Mouse (Mus musculus): ENCODE measurements around the gene Tmem240. TPM values are rescaled to one million over a fixed set of nuclear protein-coding genes. Genes with fewer than 3 reads are reported as not detected.
A peak's percentile ranks its signal among the peaks of the same experiment; 100 is the strongest.

The Tmem240 gene
- polyA plus RNA-seq, 1 experiment from 2014 or later = 0.51 TPM

DNA sequence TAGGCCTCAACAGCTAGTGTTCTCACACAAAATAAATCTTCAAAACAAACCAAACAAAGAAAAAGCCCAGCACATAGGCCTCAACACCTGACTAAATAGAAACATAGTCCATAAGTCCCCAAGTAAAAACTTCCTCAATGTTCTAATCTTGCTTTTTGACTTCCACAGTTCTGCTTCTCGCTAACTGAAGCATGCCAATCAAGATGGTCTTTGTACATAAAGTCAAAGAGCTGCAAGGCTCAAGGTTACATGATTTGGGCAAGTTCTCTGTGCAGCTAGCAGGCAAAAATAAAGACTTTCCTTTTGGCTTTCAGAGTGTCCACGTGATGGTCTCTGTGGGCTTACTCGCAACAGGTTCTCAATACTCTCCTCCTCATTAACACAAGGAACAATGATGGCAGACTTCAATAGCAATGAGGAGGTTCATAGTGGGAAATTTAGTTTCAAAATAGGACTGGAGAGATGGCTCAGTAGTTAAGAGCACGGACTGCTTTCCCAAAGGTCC is 31.1 kb upstream of the Tmem240 start:
- no peak for ATAC-seq (ENCODE audit: extremely low read depth, insufficient number of reproducible peaks, low FRiP score, low TSS enrichment)
- 97% methylated on average over 4 of the region's 4 CpGs for WGBS
- no peaks in the 10 kb centered on the region for H3K9me3 ChIP-seq
- no peak overlapping the region for H3K4me3 ChIP-seq
- peaks cover 27% of the 10 kb centered on the region for H3K4me1 ChIP-seq
- no peaks in the 10 kb centered on the region; the same call in 1 of the 2 replicates for H3K36me3 ChIP-seq
- no peak overlapping the region for H3K4me2 ChIP-seq
- H3K27me3 ChIP-seq (replicated peaks) = no peaks in the 10 kb centered on the region
- no peak overlapping the region for H3K9ac ChIP-seq
- H3K27ac ChIP-seq (replicated peaks) = no peak overlapping the region

DNA sequence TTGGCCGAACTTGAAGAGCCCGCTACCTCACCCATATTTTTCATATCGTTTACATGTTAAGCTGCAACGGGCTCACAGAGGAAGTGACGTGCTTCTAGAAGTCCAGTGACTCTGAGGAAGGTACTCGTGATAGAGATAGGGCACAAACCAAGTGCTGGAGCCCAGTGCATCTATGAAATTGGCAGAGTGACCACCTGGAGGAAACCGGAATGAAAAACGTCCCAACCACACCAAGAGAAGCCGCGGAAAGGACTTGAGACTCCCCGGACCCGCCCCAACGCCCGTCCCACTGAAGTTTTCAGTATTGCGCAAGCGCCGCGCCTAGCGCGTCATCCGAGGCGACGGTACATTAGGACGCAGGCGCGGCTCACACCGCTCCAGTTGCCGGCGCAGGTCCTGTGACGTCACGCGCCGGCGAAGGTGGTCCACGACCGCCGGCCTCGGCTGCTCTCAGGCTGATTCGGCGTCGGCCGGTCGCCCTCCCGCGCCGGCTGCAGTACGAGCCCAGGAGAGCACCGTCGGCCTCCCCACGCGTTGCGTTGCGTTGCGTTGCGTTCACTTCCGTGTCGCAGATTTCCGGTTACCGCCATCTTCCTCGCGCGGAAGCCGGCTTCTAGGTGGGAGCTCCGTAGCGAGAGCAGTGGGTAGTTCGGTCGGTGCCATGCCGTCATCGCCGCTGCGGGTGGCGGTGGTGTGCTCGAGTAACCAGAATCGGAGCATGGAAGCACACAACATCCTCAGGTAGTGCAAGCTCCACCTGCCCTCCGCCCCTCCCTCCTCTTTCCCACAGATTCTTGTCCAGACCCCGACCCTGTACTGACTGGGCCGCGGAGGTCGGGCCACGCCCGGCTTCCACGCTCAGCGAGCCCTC is 29.6 kb upstream of the Tmem240 start, which contains the start of gene Ssu72:
Gene Ssu72 (plus strand): TSS at position 80 of the 871 bp plus-strand sequence.
- under 1% methylated on average over 83 of the region's 83 CpGs for WGBS
- peaks cover 38% of the 10 kb centered on the region for H3K4me1 ChIP-seq
- peak within 1 kb of the TSS; percentile 80 for H3K4me2 ChIP-seq
- H3K36me3 ChIP-seq = no peaks in the 10 kb centered on the region; the same call in 1 of the 2 replicates
- H3K4me3 ChIP-seq = peak within 1 kb of the TSS; percentile 99
- no peaks in the 10 kb centered on the region for H3K9me3 ChIP-seq
- peak; percentile 94 for ATAC-seq (ENCODE audit: extremely low read depth, insufficient number of reproducible peaks, low FRiP score, low TSS enrichment)
- peak within 1 kb of the TSS; percentile 96 for H3K9ac ChIP-seq
- no peaks in the 10 kb centered on the region for H3K27me3 ChIP-seq (replicated peaks)
- peak within 1 kb of the TSS; percentile 97 for H3K27ac ChIP-seq (replicated peaks)

- H3K9ac ChIP-seq = peak overlapping the region; percentile 96
- peak overlapping the region; percentile 99 for H3K4me3 ChIP-seq
- peak overlapping the region; percentile 80 for H3K4me2 ChIP-seq
- under 1% methylated on average over 19 of the region's 19 CpGs for WGBS
- ATAC-seq (ENCODE audit: extremely low read depth, insufficient number of reproducible peaks, low FRiP score, low TSS enrichment) = no peak; the same call in 1 of the 2 replicates
- no peaks in the 10 kb centered on the region for H3K27me3 ChIP-seq (replicated peaks)
- H3K4me1 ChIP-seq = peaks cover 44% of the 10 kb centered on the region
- H3K9me3 ChIP-seq = no peaks in the 10 kb centered on the region
- H3K27ac ChIP-seq (replicated peaks) = peak overlapping the region; percentile 97
- H3K36me3 ChIP-seq = no peaks in the 10 kb centered on the region; the same call in 1 of the 2 replicates
Measured at GRCm38 (mm10) chr4:155705592-155705929, 29.0 kb upstream of the Tmem240 start.

- Histone ChIP-seq H3K27me3 (replicated peaks) (no peaks in the 10 kb centered on the region), H3K4me3 (no peak overlapping the region), H3K36me3 (no peaks in the 10 kb centered on the region; the same call in 1 of the 2 replicates), H3K27ac (replicated peaks) (0 out of 2 replicates have a peak overlapping the region, but pooled peaks have one; percentile 12), H3K4me2 (no peak overlapping the region), H3K9me3 (no peaks in the 10 kb centered on the region), H3K9ac (no peak overlapping the region), H3K4me1 (peaks cover 47% of the 10 kb centered on the region)
- no peak for ATAC-seq (ENCODE audit: extremely low read depth, insufficient number of reproducible peaks, low FRiP score, low TSS enrichment)
- WGBS = 65% methylated on average over 2 of the region's 2 CpGs
Measured at GRCm38 (mm10) chr4:155708582-155708981, 26.0 kb upstream of the Tmem240 start.

DNA sequence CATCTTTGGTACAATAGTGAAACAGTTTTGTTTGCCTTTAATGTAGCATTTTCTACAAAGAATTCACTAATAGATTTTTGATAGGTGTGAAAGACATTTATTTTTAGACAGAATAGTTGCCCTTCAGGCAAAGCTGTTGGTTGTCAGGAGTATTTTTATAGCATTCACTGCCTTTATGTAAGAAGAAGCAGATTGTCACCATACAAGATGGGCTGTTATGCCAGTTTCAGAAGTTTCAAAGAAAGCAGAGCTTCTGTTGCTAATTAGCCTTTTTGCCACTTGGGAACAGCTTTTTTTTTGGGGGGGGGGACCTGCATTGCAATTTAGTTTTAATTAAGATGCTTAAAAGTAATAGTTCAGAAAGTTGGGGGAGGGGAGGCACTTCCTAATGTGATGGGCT is 25.6 kb upstream of the Tmem240 start:
- Histone ChIP-seq H3K4me3 (no peak overlapping the region), H3K9me3 (no peaks in the 10 kb centered on the region), H3K27ac (replicated peaks) (0 out of 2 replicates have a peak overlapping the region, but pooled peaks have one; percentile 12), H3K4me2 (no peak overlapping the region), H3K4me1 (peaks cover 44% of the 10 kb centered on the region), H3K36me3 (peaks cover under 1% of the 10 kb centered on the region), H3K27me3 (replicated peaks) (no peaks in the 10 kb centered on the region), H3K9ac (no peak overlapping the region)
- ATAC-seq (ENCODE audit: extremely low read depth, insufficient number of reproducible peaks, low FRiP score, low TSS enrichment) = no peak

- no peak overlapping the region for H3K4me2 ChIP-seq
- H3K27me3 ChIP-seq (replicated peaks) = no peaks in the 10 kb centered on the region
- H3K27ac ChIP-seq (replicated peaks) = peak overlapping the region; percentile 53
- ATAC-seq (ENCODE audit: extremely low read depth, insufficient number of reproducible peaks, low FRiP score, low TSS enrichment) = no peak
- H3K4me1 ChIP-seq = peaks cover 40% of the 10 kb centered on the region
- no peaks in the 10 kb centered on the region for H3K9me3 ChIP-seq
- 60% methylated on average over 6 of the region's 6 CpGs for WGBS
- H3K36me3 ChIP-seq = peaks cover 18% of the 10 kb centered on the region
- no peak overlapping the region for H3K4me3 ChIP-seq
- H3K9ac ChIP-seq = 0 out of 2 replicates have a peak overlapping the region, but pooled peaks have one; percentile 14
Measured at GRCm38 (mm10) chr4:155710521-155711252, 23.9 kb upstream of the Tmem240 start.

DNA sequence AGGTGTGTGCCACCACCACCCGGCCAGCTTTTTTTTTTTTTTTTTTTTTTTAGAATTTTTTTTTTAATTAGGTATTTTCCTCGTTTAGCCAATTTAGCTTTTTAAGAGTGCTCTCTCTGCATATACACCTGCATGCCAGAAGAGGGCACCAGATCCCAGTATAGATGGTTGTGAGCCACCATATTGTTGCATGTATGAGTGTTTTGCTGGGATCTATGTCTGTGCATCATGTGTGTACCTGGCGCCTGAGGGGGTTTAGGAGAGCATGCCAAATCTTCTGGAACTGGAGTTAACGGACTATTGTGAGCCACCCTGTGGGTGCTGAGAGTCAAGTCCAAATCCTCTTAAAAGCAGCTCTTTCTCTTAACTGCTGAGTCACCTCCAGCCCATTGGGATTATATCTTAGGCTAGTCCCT is 12.9 kb upstream of the Tmem240 start:
- Histone ChIP-seq H3K27ac (replicated peaks) (no peak overlapping the region), H3K9ac (no peak overlapping the region), H3K4me1 (no peaks in the 10 kb centered on the region), H3K27me3 (replicated peaks) (no peaks in the 10 kb centered on the region), H3K4me3 (no peak overlapping the region), H3K9me3 (no peaks in the 10 kb centered on the region), H3K36me3 (peaks cover 52% of the 10 kb centered on the region), H3K4me2 (no peak overlapping the region)
- ATAC-seq (ENCODE audit: extremely low read depth, insufficient number of reproducible peaks, low FRiP score, low TSS enrichment) = no peak
- 71% methylated on average over 4 of the region's 4 CpGs for WGBS

DNA sequence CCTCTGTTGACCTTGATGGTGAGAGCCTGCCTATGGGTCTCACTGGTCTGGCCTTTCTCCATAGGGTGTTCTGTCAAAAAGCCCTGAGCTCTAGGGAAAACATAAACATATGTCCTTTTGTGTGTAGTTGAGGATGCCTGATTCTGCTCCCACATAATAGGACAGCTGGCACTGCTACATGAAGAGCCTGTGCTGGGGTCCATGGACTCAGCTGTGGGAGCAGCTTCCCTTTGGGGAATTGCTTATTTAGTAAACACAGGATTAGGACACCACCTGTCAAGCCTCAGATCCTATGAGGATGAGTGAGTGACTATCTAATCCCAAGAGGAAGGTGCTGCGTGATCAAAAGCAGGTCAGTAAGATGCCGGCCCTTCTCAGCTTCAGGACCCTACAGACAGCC is 6.6 kb upstream of the Tmem240 start:
- no peak overlapping the region for H3K27ac ChIP-seq (replicated peaks)
- ATAC-seq (ENCODE audit: extremely low read depth, insufficient number of reproducible peaks, low FRiP score, low TSS enrichment) = no peak
- 80% methylated on average over 2 of the region's 2 CpGs for WGBS
- H3K36me3 ChIP-seq = peaks cover 58% of the 10 kb centered on the region
- H3K4me3 ChIP-seq = no peak overlapping the region
- no peaks in the 10 kb centered on the region for H3K27me3 ChIP-seq (replicated peaks)
- H3K9ac ChIP-seq = no peak overlapping the region
- no peaks in the 10 kb centered on the region for H3K9me3 ChIP-seq
- H3K4me1 ChIP-seq = no peaks in the 10 kb centered on the region
- H3K4me2 ChIP-seq = no peak overlapping the region

DNA sequence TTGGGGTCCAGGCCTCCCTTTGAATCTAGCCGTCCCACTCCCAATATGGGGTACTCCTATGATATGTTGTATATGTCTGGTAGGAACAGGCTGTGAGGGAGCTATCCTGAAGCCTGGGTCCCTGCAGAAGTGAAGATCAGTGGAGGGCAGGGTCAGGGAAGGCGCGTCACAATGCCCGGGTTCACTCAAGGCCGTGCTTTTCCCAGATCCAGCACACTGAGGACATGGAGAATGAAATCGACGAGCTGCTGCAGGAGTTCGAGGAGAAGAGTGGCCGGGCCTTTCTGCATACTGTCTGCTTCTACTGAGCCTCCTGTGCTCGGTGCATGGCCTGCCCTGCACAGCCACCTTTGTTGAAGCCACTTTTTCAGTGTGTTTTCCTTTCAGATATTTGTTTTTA is 1.3 kb upstream of the Tmem240 start:
- no peaks in the 10 kb centered on the region for H3K27me3 ChIP-seq (replicated peaks)
- H3K36me3 ChIP-seq = peaks cover 44% of the 10 kb centered on the region
- no peak for ATAC-seq (ENCODE audit: extremely low read depth, insufficient number of reproducible peaks, low FRiP score, low TSS enrichment)
- WGBS = 84% methylated on average over 10 of the region's 10 CpGs
- no peak overlapping the region for H3K27ac ChIP-seq (replicated peaks)
- peak overlapping the region; percentile 92; the same call in 1 of the 2 replicates for H3K4me2 ChIP-seq
- no peak overlapping the region for H3K4me3 ChIP-seq
- no peaks in the 10 kb centered on the region for H3K9me3 ChIP-seq
- H3K4me1 ChIP-seq = peaks cover 18% of the 10 kb centered on the region
- H3K9ac ChIP-seq = no peak overlapping the region; the same call in 1 of the 2 replicates

DNA sequence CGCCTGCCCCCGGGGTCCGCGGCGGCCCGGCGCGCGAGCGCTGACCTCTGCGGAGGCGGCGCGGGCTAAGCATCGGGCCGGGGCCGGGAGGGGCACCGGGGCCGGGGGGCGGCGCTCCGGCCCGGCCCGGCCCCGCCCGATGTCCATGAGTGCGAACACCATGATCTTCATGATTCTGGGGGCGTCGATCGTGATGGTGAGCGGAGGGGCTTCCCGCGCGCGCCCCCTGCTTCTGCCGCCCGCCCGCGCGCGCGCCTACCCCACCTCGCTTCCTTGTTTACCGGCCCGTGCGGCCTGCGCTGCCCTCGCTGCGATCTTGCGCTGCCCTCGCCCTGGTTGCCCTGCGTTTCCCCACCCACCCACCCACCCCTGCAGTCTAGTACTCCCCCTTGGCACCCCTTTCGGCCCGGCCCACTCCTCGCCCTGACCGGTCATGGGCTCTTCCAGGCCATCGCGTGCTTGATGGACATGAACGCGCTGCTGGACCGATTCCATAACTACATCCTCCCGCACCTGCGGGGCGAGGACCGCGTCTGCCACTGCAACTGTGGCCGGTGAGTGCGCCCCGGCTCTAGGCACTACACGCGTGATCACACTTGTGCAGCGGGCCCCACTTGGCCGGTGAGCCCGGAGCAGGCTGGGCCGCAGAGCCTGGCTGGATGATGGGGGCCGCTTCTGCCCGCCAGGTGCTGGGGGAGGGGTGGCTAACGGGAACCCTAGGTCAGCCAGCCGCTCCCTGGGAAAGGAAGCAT is 527 bp downstream of the Tmem240 start:
- peak overlapping the region; percentile 87 for H3K27ac ChIP-seq (replicated peaks)
- H3K9me3 ChIP-seq = no peaks in the 10 kb centered on the region
- H3K4me2 ChIP-seq = peak overlapping the region; percentile 92
- H3K4me3 ChIP-seq = peak overlapping the region; percentile 84
- peaks cover 48% of the 10 kb centered on the region for H3K36me3 ChIP-seq
- 1% methylated on average over 46 of the region's 79 CpGs for WGBS
- peak; percentile 26; the same call in 1 of the 2 replicates for ATAC-seq (ENCODE audit: extremely low read depth, insufficient number of reproducible peaks, low FRiP score, low TSS enrichment)
- H3K4me1 ChIP-seq = peaks cover 18% of the 10 kb centered on the region
- no peaks in the 10 kb centered on the region for H3K27me3 ChIP-seq (replicated peaks)
- H3K9ac ChIP-seq = peak overlapping the region; percentile 91
